Mouse (Mus musculus) megakaryocyte progenitor cell, adult 5-6 weeks (primary cell): ENCODE results near the gene Dpep1. TPM values are rescaled to one million over a fixed set of nuclear protein-coding genes. Genes with fewer than 3 reads are reported as not detected.

ENCODE experiments used
- ATAC-seq: replicated peaks from 2 replicates; pipeline ENCODE4 v1.8.0; 2016; ENCODE audit warnings: mild to moderate bottlenecking, moderate TSS enrichment, inconsistent platforms; ENCODE audit not compliant: poor library complexity
- total RNA-seq, 2 experiments: library from RNA; stranded (forward) in 1 of 2; stranded (reverse) in 1 of 2; fragments of 157-497, 149-512 nt in 1 of 2; fragments of 200-1000 nt in 1 of 2; gene quantifications; 2 replicates each; pipeline versions ENCODE4 v1.2.3 to v1.2.4; 2015 to 2017

The Dpep1 gene
- total RNA-seq, 2 experiments from 2014 or later, result not detected

DNA sequence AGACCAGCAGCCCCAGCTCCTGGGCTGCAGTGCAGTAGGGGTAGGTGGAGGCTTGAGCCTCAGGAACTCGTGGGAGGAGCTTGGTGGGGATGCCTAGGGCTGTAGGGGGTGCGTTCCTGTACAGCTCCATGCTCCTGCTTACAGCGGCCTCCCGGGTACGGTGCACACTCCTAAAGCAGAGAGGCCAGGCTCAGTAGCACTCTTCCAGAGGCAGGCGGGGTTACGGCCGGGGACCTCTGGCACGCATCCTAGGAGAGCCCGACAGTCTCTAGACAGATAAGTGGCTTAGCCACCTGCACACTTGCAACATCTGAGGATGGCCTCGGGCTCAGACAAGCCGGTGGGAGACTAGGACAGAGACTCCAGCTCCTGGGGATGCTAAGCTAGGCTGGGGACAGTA lies 59.5 kb downstream of the Dpep1 start:
- ATAC-seq, result no peak

DNA sequence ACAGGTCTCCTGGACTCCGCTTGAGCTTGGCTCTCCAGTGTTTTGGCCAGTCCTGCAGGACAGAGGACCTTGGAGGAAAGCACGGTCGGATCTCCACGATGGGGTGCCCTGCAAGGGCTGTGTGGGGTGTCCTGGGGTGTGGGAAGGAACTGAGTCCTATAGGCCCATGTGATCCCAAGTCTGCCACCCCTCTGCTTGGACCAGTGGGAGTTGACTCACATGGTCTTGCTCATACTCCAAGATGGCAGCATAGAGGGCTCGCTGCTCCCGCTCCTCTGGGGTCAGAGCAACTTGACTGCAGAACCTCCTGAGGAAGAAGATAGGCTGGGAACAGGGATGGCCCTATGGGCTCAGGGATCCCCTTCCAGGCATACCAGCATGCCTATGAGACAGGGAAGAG lies 61.7 kb downstream of the Dpep1 start:
- ATAC-seq, result no peak

DNA sequence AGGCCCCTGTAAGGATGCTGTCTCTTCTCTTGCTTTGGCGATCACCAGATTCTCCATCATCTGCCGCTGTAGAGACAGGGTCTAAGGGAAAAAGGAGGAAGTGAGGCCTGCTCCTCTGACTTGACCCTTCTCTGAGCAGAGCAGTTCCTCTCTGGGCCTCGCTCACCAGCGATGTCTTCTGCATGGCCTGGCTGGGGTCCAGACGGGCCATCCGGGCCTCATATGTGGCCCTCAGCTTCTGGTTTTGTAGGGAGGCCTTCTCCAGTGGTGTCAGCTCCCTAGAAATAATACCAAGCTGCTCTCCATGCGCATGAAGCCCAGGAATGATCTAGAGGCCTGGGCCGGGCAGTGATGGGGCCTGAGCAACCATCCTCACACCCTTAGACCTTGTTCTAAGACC lies 62.6 kb downstream of the Dpep1 start:
- peak; percentile 64 for ATAC-seq

DNA sequence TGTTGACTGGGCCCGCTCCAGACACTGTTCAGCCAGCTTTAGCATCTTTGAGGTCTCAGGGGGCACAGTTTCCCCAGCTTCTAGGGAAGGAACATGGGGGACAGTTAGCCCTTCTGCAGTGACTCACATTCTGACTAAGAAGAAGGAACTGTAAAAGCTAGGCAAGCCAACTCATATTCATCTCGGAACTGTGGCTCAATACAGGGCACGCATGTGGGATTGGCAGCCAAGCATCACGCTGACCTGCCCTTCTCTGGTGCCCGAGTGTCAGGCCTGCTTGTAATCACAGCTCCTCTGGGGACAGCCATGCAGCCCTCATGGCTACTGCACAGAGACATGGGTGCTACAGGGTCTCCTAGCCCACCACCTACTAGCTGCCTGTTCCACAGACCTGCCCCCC lies 64.9 kb downstream of the Dpep1 start:
- ATAC-seq, result no peak

Other genes with a start within 250 kb of the Dpep1 start
- gene Ankrd11, start 144.0 kb upstream of the Dpep1 start, total RNA-seq (2015), result 76.4 and 79.6 TPM in 2 replicates
- gene Ankrd11, start 144.0 kb upstream of the Dpep1 start, total RNA-seq (2017), result 69.2 and 72.6 TPM in 2 replicates
- 33.1 and 49.6 TPM in 2 replicates for gene Spg7, start 123.3 kb upstream of the Dpep1 start, total RNA-seq (2015)
- 61.1 and 74.1 TPM in 2 replicates for gene Spg7, start 123.3 kb upstream of the Dpep1 start, total RNA-seq (2017)
- 1,201 and 1,251 TPM in 2 replicates for gene Rpl13, start 83.9 kb upstream of the Dpep1 start, total RNA-seq (2015)
- gene Rpl13, start 83.9 kb upstream of the Dpep1 start, total RNA-seq (2017), result 3,072 and 3,507 TPM in 2 replicates
- gene Cpne7, start 68.9 kb upstream of the Dpep1 start, total RNA-seq (2015), result not detected in 2 replicates
- not detected in 2 replicates for gene Cpne7, start 68.9 kb upstream of the Dpep1 start, total RNA-seq (2017)
- not detected in 2 replicates for gene Sult5a1, start 27.9 kb upstream of the Dpep1 start, total RNA-seq (2015)
- gene Sult5a1, start 27.9 kb upstream of the Dpep1 start, total RNA-seq (2017), result not detected in 2 replicates
- gene Chmp1a, start 26.5 kb downstream of the Dpep1 start, total RNA-seq (2015), result 11.6 and 18.4 TPM in 2 replicates
- gene Chmp1a, start 26.5 kb downstream of the Dpep1 start, total RNA-seq (2017), result 24.5 and 26.7 TPM in 2 replicates
- 0.37 and 0.51 TPM in 2 replicates for gene Spata33, start 26.6 kb downstream of the Dpep1 start, total RNA-seq (2015)
- 1.9 and 5.0 TPM in 2 replicates for gene Spata33, start 26.6 kb downstream of the Dpep1 start, total RNA-seq (2017)
- 16.1 and 17.1 TPM in 2 replicates for gene Cdk10, start 38.6 kb downstream of the Dpep1 start, total RNA-seq (2015)
- 34.9 and 38.6 TPM in 2 replicates for gene Cdk10, start 38.6 kb downstream of the Dpep1 start, total RNA-seq (2017)
- 1.7 and 2.1 TPM in 2 replicates for gene Spata2l, start 50.0 kb downstream of the Dpep1 start, total RNA-seq (2015)
- 1.2 and 1.7 TPM in 2 replicates for gene Spata2l, start 50.0 kb downstream of the Dpep1 start, total RNA-seq (2017)
- gene Zfp276, start 68.0 kb downstream of the Dpep1 start, total RNA-seq (2015), result 6.8 and 8.8 TPM in 2 replicates
- 5.8 and 13.2 TPM in 2 replicates for gene Zfp276, start 68.0 kb downstream of the Dpep1 start, total RNA-seq (2017)
- 7.6 and 10.2 TPM in 2 replicates for gene Vps9d1, start 68.1 kb downstream of the Dpep1 start, total RNA-seq (2015)
- 10.3 and 16.2 TPM in 2 replicates for gene Vps9d1, start 68.1 kb downstream of the Dpep1 start, total RNA-seq (2017)
- 38.1 and 41.3 TPM in 2 replicates for gene Fanca, start 132.3 kb downstream of the Dpep1 start, total RNA-seq (2015)
- gene Fanca, start 132.3 kb downstream of the Dpep1 start, total RNA-seq (2017), result 32.1 and 34.5 TPM in 2 replicates
- gene Spire2, start 146.5 kb downstream of the Dpep1 start, total RNA-seq (2015), result 0.07 TPM in 1 of 2 replicates, not detected in the other
- 1.3 TPM in 1 of 2 replicates, not detected in the other for gene Spire2, start 146.5 kb downstream of the Dpep1 start, total RNA-seq (2017)
- 73.1 and 90.2 TPM in 2 replicates for gene Tcf25, start 187.5 kb downstream of the Dpep1 start, total RNA-seq (2015)
- 89.8 and 94.1 TPM in 2 replicates for gene Tcf25, start 187.5 kb downstream of the Dpep1 start, total RNA-seq (2017)
- not detected in 2 replicates for gene Mc1r, start 220.9 kb downstream of the Dpep1 start, total RNA-seq (2015)
- 0.12 and 0.14 TPM in 2 replicates for gene Mc1r, start 220.9 kb downstream of the Dpep1 start, total RNA-seq (2017)
- gene Tubb3, start 225.2 kb downstream of the Dpep1 start, total RNA-seq (2015), result 0.15 TPM in 1 of 2 replicates, not detected in the other
- 0.17 TPM in 1 of 2 replicates, not detected in the other for gene Tubb3, start 225.2 kb downstream of the Dpep1 start, total RNA-seq (2017)
- 30.0 and 33.6 TPM in 2 replicates for gene Def8, start 237.3 kb downstream of the Dpep1 start, total RNA-seq (2015)
- 47.5 and 63.1 TPM in 2 replicates for gene Def8, start 237.3 kb downstream of the Dpep1 start, total RNA-seq (2017)